Mouse (Mus musculus) embryonic facial prominence, embryonic 14.5 days (tissue): ENCODE measurements at regions not wholly inside any gene's neighbourhood (a gene's known extent, or its start where the extent isn't known, plus 50 kb on each side); places are given as distances from the start of the nearest gene placed in this dataset.

ENCODE experiments used
- ATAC-seq: fragments of 200-750 bp; cut with Nextera tagmentation; 2 replicates; pipeline ENCODE4 v1.8.0; 2017; ENCODE audit warnings: low read depth, moderate number of reproducible peaks, moderate TSS enrichment
- DNase-seq: peaks from one replicate; pipeline ENCODE4 v3.0.0-alpha.2; 2015; ENCODE audit warnings: low spot score
- H3K27ac ChIP-seq: fragments of 300-500 bp; sonication (generic); replicated peaks from 2 replicates; pipeline ENCODE4 v1.5.1; 2014; ENCODE audit warnings: low read depth, mild to moderate bottlenecking, low read length, moderate library complexity
- H3K27me3 ChIP-seq: fragments of 300-500 bp; sonication (generic); replicated peaks from 2 replicates; pipeline ENCODE4 v1.6.1; 2014; ENCODE audit warnings: low read length; ENCODE audit not compliant: control insufficient read depth, insufficient read depth
- H3K36me3 ChIP-seq: fragments of 300-500 bp; sonication (generic); 2 replicates; pipeline ENCODE4 v1.6.1; 2014; ENCODE audit warnings: low read length, mixed read lengths; ENCODE audit not compliant: control insufficient read depth, insufficient read depth
- H3K4me1 ChIP-seq: fragments of 300-500 bp; sonication (generic); 2 replicates; pipeline ENCODE4 v1.6.1; 2014; ENCODE audit warnings: antibody characterized with exemption, low read length; ENCODE audit not compliant: control insufficient read depth, insufficient read depth
- H3K4me2 ChIP-seq: fragments of 300-500 bp; sonication (generic); 2 replicates; pipeline ENCODE4 v1.6.1; 2014; ENCODE audit warnings: low read depth, mild to moderate bottlenecking, low read length, moderate library complexity, mixed read lengths
- H3K4me3 ChIP-seq: fragments of 300-500 bp; sonication (generic); 2 replicates; pipeline ENCODE4 v1.5.1; 2014; ENCODE audit warnings: low read depth, mild to moderate bottlenecking, low read length
- H3K9ac ChIP-seq: fragments of 300-500 bp; sonication (generic); 2 replicates; pipeline ENCODE4 v1.6.1; 2014; ENCODE audit warnings: low read depth, mild to moderate bottlenecking, low read length, moderate library complexity, mixed read lengths
- H3K9me3 ChIP-seq: fragments of 300-500 bp; sonication (generic); 2 replicates; pipeline ENCODE4 v1.6.1; 2016; ENCODE audit warnings: low read length; ENCODE audit not compliant: control insufficient read depth
- WGBS: fragments of 180-500 bp; shearing (Covaris S2); extraction: QIAGEN DNeasy Blood & Tissue Kit; methylation state at CpG from one replicate; pipeline ENCODE4 v1.1.7; 2014; 5-methylcytosine and 5-hydroxymethylcytosine counted together

- no peak for DNase-seq
Measured at GRCm38 (mm10) chr11:55974224-55974875, 66.5 kb downstream of the Nmur2 start.

DNA sequence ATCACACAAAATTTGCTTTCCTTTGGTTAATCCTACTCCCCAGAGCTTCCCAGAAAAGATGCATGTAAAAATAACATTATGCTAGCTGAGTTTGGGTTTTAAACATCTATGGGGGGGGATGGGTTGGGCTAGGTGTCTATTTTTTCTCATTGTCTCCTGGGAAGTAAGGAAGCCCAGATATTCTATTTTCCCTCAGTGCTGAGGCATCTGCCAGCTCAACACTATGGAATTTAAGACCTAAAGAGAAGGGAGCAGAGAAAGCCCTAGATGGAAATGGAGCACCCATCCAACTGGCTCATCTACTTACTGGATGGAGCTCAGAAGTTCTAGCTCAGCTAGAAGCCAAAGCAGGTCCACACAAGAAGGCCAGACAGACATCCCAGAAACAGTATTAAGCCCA lies 74.2 kb downstream of the Nmur2 start:
- Histone ChIP-seq H3K27me3 (no peaks in the 10 kb centered on the region), H3K4me2 (no peak overlapping the region), H3K4me3 (no peak overlapping the region), H3K36me3 (no peaks in the 10 kb centered on the region), H3K9me3 (no peaks in the 10 kb centered on the region), H3K27ac (no peak overlapping the region), H3K9ac (no peak overlapping the region), H3K4me1 (no peaks in the 10 kb centered on the region)
- DNase-seq (no peak), ATAC-seq (no peak)

More at GRCm38 (mm10) chr11:55974224-55974875, 66.5 kb downstream of the Nmur2 start:
- Histone ChIP-seq H3K9me3 (no peaks in the 10 kb centered on the region), H3K4me2 (no peak overlapping the region), H3K27ac (no peak overlapping the region), H3K36me3 (no peaks in the 10 kb centered on the region), H3K27me3 (no peaks in the 10 kb centered on the region), H3K4me3 (no peak overlapping the region), H3K9ac (no peak overlapping the region), H3K4me1 (no peaks in the 10 kb centered on the region)
- no peak for ATAC-seq
- 61% methylated on average over 10 of the region's 10 CpGs for whole genome bisulfite sequencing

DNA sequence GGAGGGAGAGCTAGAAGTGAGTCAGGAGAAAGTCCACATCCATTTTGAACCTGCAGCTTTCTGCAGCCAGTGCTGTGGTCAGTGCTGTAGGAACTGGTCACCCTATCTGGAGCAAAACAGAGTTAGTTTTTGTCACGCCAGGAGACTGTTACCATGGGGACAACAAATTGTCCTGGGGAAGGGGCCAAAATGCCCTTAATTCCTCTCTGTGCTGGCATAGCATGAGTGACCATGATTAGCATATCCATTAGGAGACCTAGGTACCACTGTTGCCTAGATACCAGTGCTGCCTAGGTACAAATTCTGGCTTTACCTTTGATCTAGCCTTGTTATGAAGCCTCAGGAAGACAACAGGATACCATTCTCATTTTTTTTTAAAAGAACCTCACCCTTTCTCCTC lies 82.4 kb downstream of the Nmur2 start:
- no peaks in the 10 kb centered on the region for H3K36me3 ChIP-seq
- WGBS = 33% methylated on average over 1 of the region's 1 CpGs
- DNase-seq = no peak

GRCm38 (mm10) chr11:55957355-55957754 lies 83.5 kb downstream of the Nmur2 start:
- no peaks in the 10 kb centered on the region for H3K27me3 ChIP-seq
- WGBS = 61% methylated on average over 2 of the region's 2 CpGs
- H3K36me3 ChIP-seq = no peaks in the 10 kb centered on the region
- H3K4me3 ChIP-seq = no peak overlapping the region
- ATAC-seq = no peak
- no peaks in the 10 kb centered on the region for H3K4me1 ChIP-seq
- H3K27ac ChIP-seq = no peak overlapping the region
- DNase-seq = no peak
- H3K9ac ChIP-seq = no peak overlapping the region
- no peak overlapping the region for H3K4me2 ChIP-seq
- H3K9me3 ChIP-seq = no peaks in the 10 kb centered on the region

More for the DNA sequence above, 82.4 kb downstream of the Nmur2 start:
- Histone ChIP-seq H3K4me3 (no peak overlapping the region), H3K4me2 (no peak overlapping the region), H3K27ac (no peak overlapping the region), H3K27me3 (no peaks in the 10 kb centered on the region), H3K4me1 (no peaks in the 10 kb centered on the region), H3K9me3 (no peaks in the 10 kb centered on the region), H3K9ac (no peak overlapping the region)
- no peak for ATAC-seq

GRCm38 (mm10) chr11:55953696-55954095 lies 87.1 kb downstream of the Nmur2 start:
- no peak overlapping the region for H3K4me3 ChIP-seq
- H3K9me3 ChIP-seq = no peaks in the 10 kb centered on the region
- no peaks in the 10 kb centered on the region for H3K27me3 ChIP-seq
- WGBS = 5% methylated on average over 2 of the region's 2 CpGs
- no peak overlapping the region for H3K4me2 ChIP-seq
- H3K9ac ChIP-seq = no peak overlapping the region
- H3K36me3 ChIP-seq = no peaks in the 10 kb centered on the region
- no peak for ATAC-seq
- no peak overlapping the region for H3K27ac ChIP-seq
- no peaks in the 10 kb centered on the region for H3K4me1 ChIP-seq
- peak; percentile 11 for DNase-seq

GRCm38 (mm10) chr11:55949596-55949995 lies 91.2 kb downstream of the Nmur2 start:
- H3K27ac ChIP-seq = no peak overlapping the region
- H3K9me3 ChIP-seq = no peaks in the 10 kb centered on the region
- H3K4me3 ChIP-seq = no peak overlapping the region
- H3K27me3 ChIP-seq = no peaks in the 10 kb centered on the region
- H3K36me3 ChIP-seq = no peaks in the 10 kb centered on the region
- DNase-seq (no peak), ATAC-seq (no peak)
- no peaks in the 10 kb centered on the region for H3K4me1 ChIP-seq
- 72% methylated on average over 3 of the region's 3 CpGs for WGBS
- H3K4me2 ChIP-seq = no peak overlapping the region
- no peak overlapping the region for H3K9ac ChIP-seq

- WGBS = 36% methylated on average over 9 of the region's 9 CpGs
- Histone ChIP-seq H3K9me3 (no peaks in the 10 kb centered on the region), H3K4me2 (no peak overlapping the region), H3K4me1 (no peaks in the 10 kb centered on the region), H3K27me3 (no peaks in the 10 kb centered on the region), H3K4me3 (no peak overlapping the region), H3K9ac (no peak overlapping the region), H3K36me3 (no peaks in the 10 kb centered on the region), H3K27ac (no peak overlapping the region)
- DNase-seq (no peak), ATAC-seq (no peak)
Measured at GRCm38 (mm10) chr11:55946629-55947240, 94.1 kb downstream of the Nmur2 start.

DNA sequence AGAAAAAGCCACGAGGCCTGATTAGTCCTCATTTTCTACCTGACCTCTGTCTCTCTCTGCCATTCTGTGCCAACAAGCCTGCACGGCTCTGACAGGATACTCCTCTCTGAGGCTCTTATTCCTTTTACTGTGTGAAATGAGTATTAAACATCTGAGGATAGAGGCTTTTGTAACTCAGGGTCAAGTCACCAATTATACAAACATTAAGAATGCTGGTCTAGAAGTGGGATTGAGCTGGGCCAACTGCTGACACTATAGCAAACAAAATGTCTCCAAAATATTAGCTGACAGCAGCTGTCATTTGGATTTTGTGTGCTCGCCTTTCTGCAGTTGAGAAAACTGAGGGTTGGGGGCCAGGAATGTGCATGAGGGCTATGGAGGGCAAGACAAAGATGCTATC lies 94.8 kb downstream of the Nmur2 start:
- ATAC-seq (no peak), DNase-seq (no peak)
- Histone ChIP-seq H3K9me3 (no peaks in the 10 kb centered on the region), H3K27ac (no peak overlapping the region), H3K4me1 (no peaks in the 10 kb centered on the region), H3K36me3 (no peaks in the 10 kb centered on the region), H3K4me2 (no peak overlapping the region), H3K4me3 (no peak overlapping the region), H3K27me3 (no peaks in the 10 kb centered on the region), H3K9ac (no peak overlapping the region)
- 56% methylated on average over 3 of the region's 3 CpGs for WGBS

DNA sequence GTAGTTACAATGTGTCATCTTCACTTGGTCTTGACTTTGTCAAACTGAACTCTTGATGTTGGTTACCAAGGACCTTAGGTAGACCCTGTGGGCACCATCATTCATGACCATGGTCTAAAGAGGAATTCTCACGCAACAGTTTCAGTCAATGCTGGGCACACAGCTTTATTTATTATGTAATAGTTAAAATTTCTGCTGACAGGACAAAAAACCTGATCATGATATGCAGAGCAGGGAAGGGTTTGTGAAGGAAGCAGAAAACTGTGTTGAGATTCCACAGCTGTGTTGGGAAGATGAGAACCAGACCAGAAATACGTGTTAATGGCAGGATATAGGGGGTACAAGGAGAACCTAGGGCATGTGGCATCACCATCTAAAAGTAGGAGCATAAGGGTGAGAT lies 100.8 kb downstream of the Nmur2 start:
- Histone ChIP-seq H3K36me3 (no peaks in the 10 kb centered on the region), H3K27me3 (no peaks in the 10 kb centered on the region), H3K4me1 (no peaks in the 10 kb centered on the region), H3K9me3 (no peaks in the 10 kb centered on the region), H3K9ac (no peak overlapping the region), H3K4me2 (no peak overlapping the region), H3K4me3 (no peak overlapping the region), H3K27ac (no peak overlapping the region)
- WGBS = 85% methylated on average over 2 of the region's 2 CpGs
- ATAC-seq (no peak), DNase-seq (no peak)
